Mouse (Mus musculus): Measurements from ENCODE around the gene Rbm15.

Gene Rbm15

GRCm38 (mm10) chr3:107333381-107334201 is at the start of gene Rbm15:
Rbm15 (minus strand) TSS chr3:107333673.
- peak; percentile 94 for DNase-seq

- peak; percentile 59 for DNase-seq
These were observed 45.9 kb upstream of the Rbm15 start for GRCm38 (mm10) chr3:107379422-107379821.

- DNase-seq: no peak
These were observed 45.2 kb upstream of the Rbm15 start for GRCm38 (mm10) chr3:107378626-107379025.

GRCm38 (mm10) chr3:107374948-107375664 is 41.6 kb upstream of the Rbm15 start:
- no peak for DNase-seq

GRCm38 (mm10) chr3:107369156-107369555 is 35.7 kb upstream of the Rbm15 start:
- DNase-seq: no peak

GRCm38 (mm10) chr3:107367938-107368599 is 34.6 kb upstream of the Rbm15 start:
- DNase-seq: no peak

GRCm38 (mm10) chr3:107365341-107365740 is 31.9 kb upstream of the Rbm15 start:
- DNase-seq: no peak

- DNase-seq: no peak
These were observed 29.9 kb upstream of the Rbm15 start for GRCm38 (mm10) chr3:107363391-107363790.

GRCm38 (mm10) chr3:107360341-107360740 is 26.9 kb upstream of the Rbm15 start:
- DNase-seq: no peak

GRCm38 (mm10) chr3:107357700-107358234 is 24.3 kb upstream of the Rbm15 start:
- DNase-seq: no peak

GRCm38 (mm10) chr3:107356964-107357441 is 23.5 kb upstream of the Rbm15 start:
- peak; percentile 69 for DNase-seq

GRCm38 (mm10) chr3:107355618-107356260 is 22.3 kb upstream of the Rbm15 start:
- DNase-seq: no peak

GRCm38 (mm10) chr3:107351706-107352105 is 18.2 kb upstream of the Rbm15 start:
- no peak for DNase-seq

GRCm38 (mm10) chr3:107349006-107349405 is 15.5 kb upstream of the Rbm15 start:
- DNase-seq: no peak

GRCm38 (mm10) chr3:107345033-107345725 is 11.7 kb upstream of the Rbm15 start:
- DNase-seq: no peak

GRCm38 (mm10) chr3:107343971-107344370 is 10.5 kb upstream of the Rbm15 start:
- DNase-seq: no peak

- DNase-seq: no peak
These were observed 895 bp upstream of the Rbm15 start for GRCm38 (mm10) chr3:107334202-107334934.

GRCm38 (mm10) chr3:107332960-107333380 is 503 bp downstream of the Rbm15 start:
- peak; percentile 92 for DNase-seq

GRCm38 (mm10) chr3:107332127-107332959 is 1.1 kb downstream of the Rbm15 start:
- DNase-seq: no peak

- DNase-seq: no peak
These were observed 1.7 kb downstream of the Rbm15 start for GRCm38 (mm10) chr3:107331746-107332126.

All from thymus, postnatal 25 days (tissue).